Mouse (Mus musculus): ENCODE measurements at regions not wholly inside any gene's neighbourhood (a gene's known extent, or its start where the extent isn't known, plus 50 kb on each side); places are given as distances from the start of the nearest gene placed in this dataset.

GRCm38 (mm10) chr3:149546256-149546655 lies 555.9 kb upstream of the Adgrl2 start:
- TF ChIP-seq POLR2A (IDR thresholded peaks at IDR 0.05; ENCODE audit: low read depth, low read length) (no peak), CTCF (IDR thresholded peaks at IDR 0.05; ENCODE audit: extremely low read depth, insufficient read length, insufficient replicate concordance, low read depth, low read length) (no peak)
- Histone ChIP-seq H3K4me1 (ENCODE audit: control insufficient read depth, insufficient read depth, insufficient read length, low read length) (no peaks in the 10 kb centered on the region), H3K36me3 (ENCODE audit: control insufficient read depth, insufficient read depth, low read length) (no peaks in the 10 kb centered on the region), H3K4me3 (ENCODE audit: low read depth, low read length) (no peak overlapping the region), H3K27me3 (ENCODE audit: control insufficient read depth, insufficient read depth, low read length) (no peaks in the 10 kb centered on the region), H3K27ac (ENCODE audit: insufficient read depth, low read depth, low read length) (no peak overlapping the region)
- 63% methylated on average over 10 of the region's 10 CpGs for WGBS

GRCm38 (mm10) chr3:149534183-149534582 lies 543.8 kb upstream of the Adgrl2 start:
- TF ChIP-seq CTCF (IDR thresholded peaks at IDR 0.05; ENCODE audit: extremely low read depth, insufficient read length, insufficient replicate concordance, low read depth, low read length) (no peak), POLR2A (IDR thresholded peaks at IDR 0.05; ENCODE audit: low read depth, low read length) (no peak)
- 60% methylated on average over 4 of the region's 4 CpGs for WGBS
- H3K4me3 ChIP-seq (ENCODE audit: low read depth, low read length), result no peak overlapping the region

GRCm38 (mm10) chr3:149530026-149530607 lies 539.8 kb upstream of the Adgrl2 start:
- no peaks in the 10 kb centered on the region for H3K36me3 ChIP-seq (ENCODE audit: control insufficient read depth, insufficient read depth, low read length)
- no peaks in the 10 kb centered on the region for H3K27me3 ChIP-seq (ENCODE audit: control insufficient read depth, insufficient read depth, low read length)
- 88% methylated on average over 13 of the region's 13 CpGs for WGBS
- TF ChIP-seq CTCF (IDR thresholded peaks at IDR 0.05; ENCODE audit: extremely low read depth, insufficient read length, insufficient replicate concordance, low read depth, low read length) (no peak), POLR2A (IDR thresholded peaks at IDR 0.05; ENCODE audit: low read depth, low read length) (no peak)
- H3K4me1 ChIP-seq (ENCODE audit: control insufficient read depth, insufficient read depth, insufficient read length, low read length), result no peaks in the 10 kb centered on the region
- H3K27ac ChIP-seq (ENCODE audit: insufficient read depth, low read depth, low read length), result no peak overlapping the region
- no peak overlapping the region for H3K4me3 ChIP-seq (ENCODE audit: low read depth, low read length)

More at GRCm38 (mm10) chr3:149534183-149534582, 543.8 kb upstream of the Adgrl2 start:
- Histone ChIP-seq H3K27me3 (ENCODE audit: control insufficient read depth, insufficient read depth, low read length) (no peaks in the 10 kb centered on the region), H3K4me1 (ENCODE audit: control insufficient read depth, insufficient read depth, insufficient read length, low read length) (no peaks in the 10 kb centered on the region), H3K36me3 (ENCODE audit: control insufficient read depth, insufficient read depth, low read length) (no peaks in the 10 kb centered on the region), H3K27ac (ENCODE audit: insufficient read depth, low read depth, low read length) (no peak overlapping the region)

GRCm38 (mm10) chr3:149526509-149526908 lies 536.2 kb upstream of the Adgrl2 start:
- H3K27ac ChIP-seq (ENCODE audit: insufficient read depth, low read depth, low read length), result no peak overlapping the region
- H3K4me1 ChIP-seq (ENCODE audit: control insufficient read depth, insufficient read depth, insufficient read length, low read length), result no peaks in the 10 kb centered on the region
- H3K4me3 ChIP-seq (ENCODE audit: low read depth, low read length), result no peak overlapping the region
- TF ChIP-seq CTCF (IDR thresholded peaks at IDR 0.05; ENCODE audit: extremely low read depth, insufficient read length, insufficient replicate concordance, low read depth, low read length), result no peak
- TF ChIP-seq POLR2A (IDR thresholded peaks at IDR 0.05; ENCODE audit: low read depth, low read length), result no peak
- WGBS, result 97% methylated on average over 3 of the region's 3 CpGs
- H3K36me3 ChIP-seq (ENCODE audit: control insufficient read depth, insufficient read depth, low read length), result no peaks in the 10 kb centered on the region
- no peaks in the 10 kb centered on the region for H3K27me3 ChIP-seq (ENCODE audit: control insufficient read depth, insufficient read depth, low read length)

- no peak overlapping the region for H3K27ac ChIP-seq (ENCODE audit: insufficient read depth, low read depth, low read length)
- H3K4me3 ChIP-seq (ENCODE audit: low read depth, low read length), result no peak overlapping the region
- 25% methylated on average over 15 of the region's 15 CpGs for WGBS
- H3K4me1 ChIP-seq (ENCODE audit: control insufficient read depth, insufficient read depth, insufficient read length, low read length), result no peaks in the 10 kb centered on the region
- no peak for TF ChIP-seq POLR2A (IDR thresholded peaks at IDR 0.05; ENCODE audit: low read depth, low read length)
- no peak for TF ChIP-seq CTCF (IDR thresholded peaks at IDR 0.05; ENCODE audit: extremely low read depth, insufficient read length, insufficient replicate concordance, low read depth, low read length)
- no peaks in the 10 kb centered on the region for H3K27me3 ChIP-seq (ENCODE audit: control insufficient read depth, insufficient read depth, low read length)
- H3K36me3 ChIP-seq (ENCODE audit: control insufficient read depth, insufficient read depth, low read length), result no peaks in the 10 kb centered on the region
Observed at GRCm38 (mm10) chr3:149519575-149519929, 529.2 kb upstream of the Adgrl2 start.

- Histone ChIP-seq H3K27me3 (ENCODE audit: control insufficient read depth, insufficient read depth, low read length) (no peaks in the 10 kb centered on the region), H3K4me3 (ENCODE audit: low read depth, low read length) (no peak overlapping the region), H3K27ac (ENCODE audit: insufficient read depth, low read depth, low read length) (no peak overlapping the region), H3K36me3 (ENCODE audit: control insufficient read depth, insufficient read depth, low read length) (no peaks in the 10 kb centered on the region), H3K4me1 (ENCODE audit: control insufficient read depth, insufficient read depth, insufficient read length, low read length) (no peaks in the 10 kb centered on the region)
- 7% methylated on average over 27 of the region's 27 CpGs for WGBS
- no peak for TF ChIP-seq CTCF (IDR thresholded peaks at IDR 0.05; ENCODE audit: extremely low read depth, insufficient read length, insufficient replicate concordance, low read depth, low read length)
Observed at GRCm38 (mm10) chr3:149518928-149519574, 528.7 kb upstream of the Adgrl2 start.

- Histone ChIP-seq H3K27me3 (ENCODE audit: control insufficient read depth, insufficient read depth, low read length) (no peaks in the 10 kb centered on the region), H3K36me3 (ENCODE audit: control insufficient read depth, insufficient read depth, low read length) (no peaks in the 10 kb centered on the region), H3K4me3 (ENCODE audit: low read depth, low read length) (no peak overlapping the region), H3K27ac (ENCODE audit: insufficient read depth, low read depth, low read length) (no peak overlapping the region), H3K4me1 (ENCODE audit: control insufficient read depth, insufficient read depth, insufficient read length, low read length) (no peaks in the 10 kb centered on the region)
- WGBS, result 91% methylated on average over 11 of the region's 11 CpGs
- TF ChIP-seq POLR2A (IDR thresholded peaks at IDR 0.05; ENCODE audit: low read depth, low read length), result no peak
- TF ChIP-seq CTCF (IDR thresholded peaks at IDR 0.05; ENCODE audit: extremely low read depth, insufficient read length, insufficient replicate concordance, low read depth, low read length), result no peak
Observed at GRCm38 (mm10) chr3:149517537-149517936, 527.2 kb upstream of the Adgrl2 start.
